Mouse (Mus musculus): ENCODE data around the gene Zfp106.

GRCm38 (mm10) chr2:120565363-120565762 lies 1.7 kb upstream of the Zfp106 start:
- TF ChIP-seq CTCF (IDR thresholded peaks at IDR 0.05; ENCODE audit: low read depth, low read length) = no peak
- TF ChIP-seq EP300 (IDR thresholded peaks at IDR 0.05; ENCODE audit: insufficient read depth, low read depth, low read length) = no peak
- no peak for TF ChIP-seq POLR2A (IDR thresholded peaks at IDR 0.05; ENCODE audit: insufficient read depth, low read length)
